Mouse (Mus musculus): ENCODE data around the gene Tmem80. TPM values are rescaled to one million over a fixed set of nuclear protein-coding genes. Genes with fewer than 3 reads are reported as not detected.

The Tmem80 gene
- polyA plus RNA-seq, 1 experiment: 25.4 TPM

DNA sequence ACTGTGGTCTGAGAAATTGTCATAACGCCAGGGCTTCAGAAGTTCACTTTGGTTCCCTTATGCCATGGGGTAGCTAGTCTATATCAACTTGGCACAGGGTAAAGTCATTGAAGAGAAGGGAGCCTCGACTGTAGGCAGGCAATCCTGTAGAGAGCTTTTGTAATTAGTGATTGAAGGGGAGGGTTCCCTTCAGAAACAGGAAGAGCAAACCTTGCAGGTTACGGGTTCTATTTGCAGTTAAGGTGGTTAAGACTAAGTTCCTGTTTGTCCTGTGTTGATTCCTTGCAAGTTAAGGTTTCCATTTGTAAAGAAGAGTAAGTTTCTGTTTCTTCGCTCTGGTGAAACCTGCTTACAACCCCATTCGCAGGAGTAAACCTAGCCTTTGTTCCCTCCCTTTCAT, 42.4 kb downstream of the Tmem80 start:
- Histone ChIP-seq H3K4me1 (ENCODE audit: control insufficient read depth, insufficient read depth, low read length) (peaks cover 3% of the 10 kb centered on the region; the same call in 1 of the 2 replicates), H3K4me3 (ENCODE audit: insufficient read depth, low read length) (no peak overlapping the region), H3K27ac (ENCODE audit: insufficient read depth, low read length) (no peak overlapping the region)
- TF ChIP-seq CTCF (IDR thresholded peaks at IDR 0.05; ENCODE audit: borderline replicate concordance, insufficient read depth, low read length): no peak
- no peak for TF ChIP-seq POLR2A (IDR thresholded peaks at IDR 0.05; ENCODE audit: low read depth, low read length)

DNA sequence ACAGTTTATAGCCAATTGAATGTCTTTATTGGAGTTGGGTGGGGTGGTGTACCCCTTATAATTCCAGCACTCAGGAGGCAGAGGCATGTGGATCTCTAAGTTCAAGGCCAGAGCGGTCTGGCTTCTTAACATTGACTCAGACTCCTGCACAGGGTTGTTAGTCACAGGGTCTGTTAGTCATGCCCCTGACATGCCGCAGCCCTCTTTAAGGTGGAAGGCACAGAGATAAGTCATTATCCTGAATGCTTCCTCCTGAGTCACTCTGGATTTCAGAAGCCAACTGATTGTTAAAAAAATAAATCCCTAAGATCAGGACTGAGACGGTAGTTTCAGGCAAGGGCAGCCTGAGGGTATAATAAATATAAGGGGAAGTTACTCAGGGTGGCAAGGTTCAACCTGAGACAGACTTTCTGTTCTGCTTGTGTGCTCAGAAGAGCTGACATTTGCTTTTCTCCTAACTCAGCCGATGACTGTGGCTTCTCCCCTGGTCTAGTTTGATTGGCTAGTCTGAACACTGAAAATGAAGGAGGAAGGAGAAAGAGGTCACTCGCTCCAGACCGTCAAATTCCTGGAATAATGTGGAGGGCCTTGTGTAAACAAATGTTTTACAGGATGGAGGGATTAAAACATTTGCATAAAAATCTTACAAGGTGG, 44.5 kb downstream of the Tmem80 start:
- TF ChIP-seq CTCF (IDR thresholded peaks at IDR 0.05; ENCODE audit: borderline replicate concordance, insufficient read depth, low read length) (no peak), POLR2A (IDR thresholded peaks at IDR 0.05; ENCODE audit: low read depth, low read length) (no peak)
- H3K4me1 ChIP-seq (ENCODE audit: control insufficient read depth, insufficient read depth, low read length): peaks cover 3% of the 10 kb centered on the region; the same call in 1 of the 2 replicates
- no peak overlapping the region for H3K4me3 ChIP-seq (ENCODE audit: insufficient read depth, low read length)
- peak overlapping the region; percentile 98 for H3K27ac ChIP-seq (ENCODE audit: insufficient read depth, low read length)

DNA sequence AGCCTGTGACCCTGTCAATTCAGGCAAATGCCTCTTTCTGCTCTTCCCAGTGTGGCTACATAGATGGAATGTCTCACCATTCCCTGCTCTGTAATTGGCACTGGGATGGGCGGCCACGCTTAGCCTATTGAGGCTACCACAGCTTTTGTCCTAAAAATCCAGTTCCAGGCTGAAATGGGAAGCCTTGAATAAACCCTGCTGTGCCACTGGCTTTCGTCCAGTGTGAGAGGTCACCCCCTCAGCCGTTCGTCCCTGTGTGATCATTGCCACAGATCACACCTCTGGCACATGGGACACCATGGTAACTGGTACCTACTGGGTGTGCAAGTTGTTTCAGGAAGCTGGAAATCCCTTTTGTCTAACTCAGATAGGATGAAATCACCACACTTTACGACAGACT, 46.1 kb downstream of the Tmem80 start:
- Histone ChIP-seq H3K27ac (ENCODE audit: insufficient read depth, low read length) (no peak overlapping the region), H3K4me3 (ENCODE audit: insufficient read depth, low read length) (no peak overlapping the region), H3K4me1 (ENCODE audit: control insufficient read depth, insufficient read depth, low read length) (peaks cover 3% of the 10 kb centered on the region; the same call in 1 of the 2 replicates)
- TF ChIP-seq CTCF (IDR thresholded peaks at IDR 0.05; ENCODE audit: borderline replicate concordance, insufficient read depth, low read length) (no peak), POLR2A (IDR thresholded peaks at IDR 0.05; ENCODE audit: low read depth, low read length) (no peak)

- Histone ChIP-seq H3K4me1 (ENCODE audit: control insufficient read depth, insufficient read depth, low read length) (peaks cover 3% of the 10 kb centered on the region; the same call in 1 of the 2 replicates), H3K27ac (ENCODE audit: insufficient read depth, low read length) (no peak overlapping the region), H3K4me3 (ENCODE audit: insufficient read depth, low read length) (no peak overlapping the region)
- TF ChIP-seq CTCF (IDR thresholded peaks at IDR 0.05; ENCODE audit: borderline replicate concordance, insufficient read depth, low read length): no peak
- TF ChIP-seq POLR2A (IDR thresholded peaks at IDR 0.05; ENCODE audit: low read depth, low read length): no peak
These were observed 46.9 kb downstream of the Tmem80 start for GRCm38 (mm10) chr7:141374399-141374798.

DNA sequence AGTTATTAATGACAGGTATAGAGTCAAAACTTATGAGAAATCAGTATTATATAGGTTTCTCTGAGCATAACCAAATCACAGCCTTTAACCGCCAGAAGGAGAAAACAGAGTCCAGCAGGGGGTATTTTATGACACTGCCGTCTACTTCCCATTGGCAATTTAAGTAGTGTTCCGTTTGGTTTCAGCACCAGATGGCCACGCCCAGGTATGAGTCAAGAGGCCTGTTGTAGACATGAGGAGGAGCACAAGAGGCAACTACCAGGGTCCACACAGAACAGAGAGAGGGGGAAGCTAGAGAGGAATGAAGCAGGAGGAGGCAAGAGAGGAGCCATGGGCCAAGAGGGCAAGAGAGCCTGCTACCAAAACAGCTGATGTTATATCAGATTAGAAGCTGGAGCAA, 52.0 kb downstream of the Tmem80 start:
- no peak for TF ChIP-seq CTCF (IDR thresholded peaks at IDR 0.05; ENCODE audit: borderline replicate concordance, insufficient read depth, low read length)
- TF ChIP-seq POLR2A (IDR thresholded peaks at IDR 0.05; ENCODE audit: low read depth, low read length): no peak
- Histone ChIP-seq H3K4me1 (ENCODE audit: control insufficient read depth, insufficient read depth, low read length) (no peaks in the 10 kb centered on the region), H3K4me3 (ENCODE audit: insufficient read depth, low read length) (no peak overlapping the region), H3K27ac (ENCODE audit: insufficient read depth, low read length) (no peak overlapping the region)

GRCm38 (mm10) chr7:141381068-141381835, 53.7 kb downstream of the Tmem80 start:
- Histone ChIP-seq H3K4me1 (ENCODE audit: control insufficient read depth, insufficient read depth, low read length) (no peaks in the 10 kb centered on the region), H3K4me3 (ENCODE audit: insufficient read depth, low read length) (no peak overlapping the region), H3K27ac (ENCODE audit: insufficient read depth, low read length) (no peak overlapping the region)
- TF ChIP-seq POLR2A (IDR thresholded peaks at IDR 0.05; ENCODE audit: low read depth, low read length) (no peak), CTCF (IDR thresholded peaks at IDR 0.05; ENCODE audit: borderline replicate concordance, insufficient read depth, low read length) (no peak)

Other genes with a start within 250 kb of the Tmem80 start
- not detected in 2 replicates for gene Pkp3, start 249.5 kb upstream of the Tmem80 start, polyA plus RNA-seq (2011; ENCODE audit: insufficient read length, low read depth, missing spikeins)
- not detected in 2 replicates for gene Sigirr, start 227.2 kb upstream of the Tmem80 start, polyA plus RNA-seq (2011; ENCODE audit: insufficient read length, low read depth, missing spikeins)
- gene Ano9, start 209.9 kb upstream of the Tmem80 start, polyA plus RNA-seq (2011; ENCODE audit: insufficient read length, low read depth, missing spikeins): not detected in 2 replicates
- gene Ptdss2, start 205.4 kb upstream of the Tmem80 start, polyA plus RNA-seq (2011; ENCODE audit: insufficient read length, low read depth, missing spikeins): 27.0 and 28.3 TPM in 2 replicates
- 108 and 119 TPM in 2 replicates for gene Rnh1, start 154.9 kb upstream of the Tmem80 start, polyA plus RNA-seq (2011; ENCODE audit: insufficient read length, low read depth, missing spikeins)
- 54.0 and 62.7 TPM in 2 replicates for gene Hras, start 133.7 kb upstream of the Tmem80 start, polyA plus RNA-seq (2011; ENCODE audit: insufficient read length, low read depth, missing spikeins)
- gene Lrrc56, start 133.6 kb upstream of the Tmem80 start, polyA plus RNA-seq (2011; ENCODE audit: insufficient read length, low read depth, missing spikeins): 1.9 and 2.4 TPM in 2 replicates
- gene Lmntd2, start 113.7 kb upstream of the Tmem80 start, polyA plus RNA-seq (2011; ENCODE audit: insufficient read length, low read depth, missing spikeins): 0.38 and 0.58 TPM in 2 replicates
- 3.9 and 5.8 TPM in 2 replicates for gene Rassf7, start 111.9 kb upstream of the Tmem80 start, polyA plus RNA-seq (2011; ENCODE audit: insufficient read length, low read depth, missing spikeins)
- gene Phrf1, start 99.0 kb upstream of the Tmem80 start, polyA plus RNA-seq (2011; ENCODE audit: insufficient read length, low read depth, missing spikeins): 54.7 and 58.7 TPM in 2 replicates
- 6.0 and 7.2 TPM in 2 replicates for gene Irf7, start 61.3 kb upstream of the Tmem80 start, polyA plus RNA-seq (2011; ENCODE audit: insufficient read length, low read depth, missing spikeins)
- gene Cdhr5, start 51.0 kb upstream of the Tmem80 start, polyA plus RNA-seq (2011; ENCODE audit: insufficient read length, low read depth, missing spikeins): not detected in 2 replicates
- gene Sct, start 48.6 kb upstream of the Tmem80 start, polyA plus RNA-seq (2011; ENCODE audit: insufficient read length, low read depth, missing spikeins): not detected in 2 replicates
- gene Drd4, start 35.7 kb upstream of the Tmem80 start, polyA plus RNA-seq (2011; ENCODE audit: insufficient read length, low read depth, missing spikeins): 0.28 TPM in 1 of 2 replicates, not detected in the other
- 30.5 and 37.2 TPM in 2 replicates for gene Deaf1, start within 50 bp of the Tmem80 start, polyA plus RNA-seq (2011; ENCODE audit: insufficient read length, low read depth, missing spikeins)
- 4.2 and 9.1 TPM in 2 replicates for gene Eps8l2, start 11.1 kb downstream of the Tmem80 start, polyA plus RNA-seq (2011; ENCODE audit: insufficient read length, low read depth, missing spikeins)
- gene Taldo1, start 64.5 kb downstream of the Tmem80 start, polyA plus RNA-seq (2011; ENCODE audit: insufficient read length, low read depth, missing spikeins): 93.0 and 121 TPM in 2 replicates
- 30.5 and 41.5 TPM in 2 replicates for gene Gatd1, start 86.4 kb downstream of the Tmem80 start, polyA plus RNA-seq (2011; ENCODE audit: insufficient read length, low read depth, missing spikeins)
- 4.9 and 5.4 TPM in 2 replicates for gene Cend1, start 101.8 kb downstream of the Tmem80 start, polyA plus RNA-seq (2011; ENCODE audit: insufficient read length, low read depth, missing spikeins)
- 24.0 and 26.9 TPM in 2 replicates for gene Slc25a22, start 110.2 kb downstream of the Tmem80 start, polyA plus RNA-seq (2011; ENCODE audit: insufficient read length, low read depth, missing spikeins)
- gene Pidd1, start 116.3 kb downstream of the Tmem80 start, polyA plus RNA-seq (2011; ENCODE audit: insufficient read length, low read depth, missing spikeins): 12.4 and 18.1 TPM in 2 replicates
- 1,600 and 1,818 TPM in 2 replicates for gene Rplp2, start 119.6 kb downstream of the Tmem80 start, polyA plus RNA-seq (2011; ENCODE audit: insufficient read length, low read depth, missing spikeins)
- 18.9 and 26.7 TPM in 2 replicates for gene Pnpla2, start 127.5 kb downstream of the Tmem80 start, polyA plus RNA-seq (2011; ENCODE audit: insufficient read length, low read depth, missing spikeins)
- 1.3 and 2.7 TPM in 2 replicates for gene Cracr2b, start 133.4 kb downstream of the Tmem80 start, polyA plus RNA-seq (2011; ENCODE audit: insufficient read length, low read depth, missing spikeins)
- 58.4 and 94.0 TPM in 2 replicates for gene Cd151, start 139.7 kb downstream of the Tmem80 start, polyA plus RNA-seq (2011; ENCODE audit: insufficient read length, low read depth, missing spikeins)
- gene Polr2l, start 147.4 kb downstream of the Tmem80 start, polyA plus RNA-seq (2011; ENCODE audit: insufficient read length, low read depth, missing spikeins): 13.1 and 24.1 TPM in 2 replicates
- gene Tspan4, start 147.5 kb downstream of the Tmem80 start, polyA plus RNA-seq (2011; ENCODE audit: insufficient read length, low read depth, missing spikeins): 184 and 207 TPM in 2 replicates
- gene Chid1, start 212.1 kb downstream of the Tmem80 start, polyA plus RNA-seq (2011; ENCODE audit: insufficient read length, low read depth, missing spikeins): 45.8 and 48.7 TPM in 2 replicates
- 128 TPM in 2 replicates for gene Ap2a2, start 234.4 kb downstream of the Tmem80 start, polyA plus RNA-seq (2011; ENCODE audit: insufficient read length, low read depth, missing spikeins)